Mouse (Mus musculus) heart, embryonic 13.5 days (tissue): ENCODE measurements at regions not wholly inside any gene's neighbourhood (a gene's known extent, or its start where the extent isn't known, plus 50 kb on each side); places are given as distances from the start of the nearest gene placed in this dataset. TPM values are rescaled to one million over a fixed set of nuclear protein-coding genes. Genes with fewer than 3 reads are reported as not detected.

Source experiments
- ATAC-seq: fragments of 200-750 bp; cut with Nextera tagmentation; 2 replicates; pipeline ENCODE4 v1.8.0; 2017; ENCODE audit warnings: moderate TSS enrichment; ENCODE audit not compliant: insufficient number of reproducible peaks, low FRiP score, low TSS enrichment; ENCODE audit errors: extremely low read depth
- H3K27ac ChIP-seq: fragments of 300-500 bp; sonication (generic); replicated peaks from 2 replicates; pipeline ENCODE4 v1.5.1; 2015; ENCODE audit warnings: moderate library complexity, mild to moderate bottlenecking, inconsistent platforms
- H3K27me3 ChIP-seq: fragments of 300-500 bp; sonication (generic); replicated peaks from 2 replicates; pipeline ENCODE4 v1.6.1; 2015; ENCODE audit warnings: mild to moderate bottlenecking, inconsistent platforms
- H3K36me3 ChIP-seq: fragments of 300-500 bp; sonication (generic); 2 replicates; pipeline ENCODE4 v1.6.1; 2015; ENCODE audit warnings: mild to moderate bottlenecking, inconsistent platforms
- H3K4me1 ChIP-seq: fragments of 300-500 bp; sonication (generic); 2 replicates; pipeline ENCODE4 v1.6.1; 2015; ENCODE audit warnings: inconsistent platforms
- H3K4me2 ChIP-seq: fragments of 300-500 bp; sonication (generic); 2 replicates; pipeline ENCODE4 v1.6.1; 2015; ENCODE audit warnings: inconsistent platforms, mild to moderate bottlenecking, moderate library complexity
- H3K4me3 ChIP-seq: fragments of 300-500 bp; sonication (generic); 2 replicates; pipeline ENCODE4 v1.5.1; 2015; ENCODE audit warnings: moderate library complexity, mild to moderate bottlenecking, inconsistent platforms
- H3K9ac ChIP-seq: fragments of 300-500 bp; sonication (generic); 2 replicates; pipeline ENCODE4 v1.6.1; 2015; ENCODE audit warnings: inconsistent platforms, mild to moderate bottlenecking, moderate library complexity
- H3K9me3 ChIP-seq: fragments of 300-500 bp; sonication (generic); 2 replicates; pipeline ENCODE4 v1.6.1; 2016; ENCODE audit warnings: inconsistent platforms
- WGBS: fragments of 180-500 bp; shearing (Covaris S2); methylation state at CpG from one replicate; pipeline ENCODE4 v1.1.7; 2015; ENCODE audit warnings: mixed read lengths; 5-methylcytosine and 5-hydroxymethylcytosine counted together
- microRNA-seq: library from miRNA; unstranded; fragments of <30 nt; microRNA quantifications from one replicate; pipeline ENCODE4, GENCODE M21; 2016

- H3K27ac ChIP-seq: no peak overlapping the region
- H3K4me2 ChIP-seq: no peak overlapping the region
- H3K9me3 ChIP-seq: no peaks in the 10 kb centered on the region
- H3K27me3 ChIP-seq: no peaks in the 10 kb centered on the region
- no peak for ATAC-seq
- no peak overlapping the region for H3K9ac ChIP-seq
- H3K4me3 ChIP-seq: no peak overlapping the region
- H3K4me1 ChIP-seq: no peaks in the 10 kb centered on the region
- no peaks in the 10 kb centered on the region for H3K36me3 ChIP-seq
- WGBS: 69% methylated on average over 5 of the region's 5 CpGs
Observed at GRCm38 (mm10) chr4:103521870-103522609, 97.1 kb upstream of the Dab1 start.

DNA sequence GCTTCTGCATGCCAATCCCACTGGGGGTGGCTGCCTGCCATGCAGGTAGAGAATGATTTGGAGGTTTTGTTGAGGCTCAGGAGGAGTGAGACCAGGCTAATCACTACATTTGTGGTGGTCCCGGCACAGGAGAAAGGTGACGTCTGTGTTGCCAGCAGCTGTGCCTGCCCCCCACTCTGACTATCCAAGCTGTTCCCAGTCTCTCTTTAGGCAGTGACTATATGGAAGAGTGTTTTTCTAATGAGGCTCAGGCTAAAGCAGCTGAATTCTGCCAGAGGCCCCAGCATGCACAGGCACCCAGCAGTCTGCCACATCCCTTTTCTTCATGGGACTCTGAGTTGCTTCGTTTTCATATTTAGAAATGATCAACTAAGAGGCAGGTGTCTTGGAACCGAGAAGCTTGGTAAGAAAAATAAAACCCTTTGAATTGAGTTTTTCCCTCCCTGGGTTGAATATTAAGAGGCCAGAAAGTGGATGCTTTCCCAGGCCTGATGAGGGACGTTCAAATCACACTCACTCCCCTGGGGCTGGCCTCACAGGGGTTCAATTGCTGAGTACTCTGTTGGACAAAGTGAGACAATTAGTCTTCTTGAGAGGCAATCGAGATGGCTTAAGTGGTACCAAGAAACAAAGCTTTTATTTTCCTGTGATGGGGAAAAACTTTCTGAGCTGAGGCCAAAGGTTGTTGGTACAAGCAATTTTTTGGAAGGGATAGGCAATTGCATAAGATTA is 82.5 kb upstream of the Dab1 start:
- Histone ChIP-seq H3K4me1 (no peaks in the 10 kb centered on the region), H3K9ac (no peak overlapping the region), H3K36me3 (no peaks in the 10 kb centered on the region), H3K9me3 (no peaks in the 10 kb centered on the region), H3K4me3 (no peak overlapping the region), H3K4me2 (no peak overlapping the region), H3K27ac (no peak overlapping the region), H3K27me3 (no peaks in the 10 kb centered on the region)
- ATAC-seq: no peak
- 64% methylated on average over 6 of the region's 6 CpGs for WGBS

GRCm38 (mm10) chr4:103540960-103541359 is 78.2 kb upstream of the Dab1 start:
- Histone ChIP-seq H3K27me3 (no peaks in the 10 kb centered on the region), H3K9ac (no peak overlapping the region), H3K27ac (no peak overlapping the region), H3K4me2 (no peak overlapping the region), H3K36me3 (no peaks in the 10 kb centered on the region), H3K9me3 (no peaks in the 10 kb centered on the region), H3K4me3 (no peak overlapping the region), H3K4me1 (no peaks in the 10 kb centered on the region)
- WGBS: 48% methylated on average over 3 of the region's 3 CpGs
- no peak for ATAC-seq

GRCm38 (mm10) chr4:103547297-103547696 is 71.9 kb upstream of the Dab1 start:
- Histone ChIP-seq H3K4me2 (no peak overlapping the region), H3K4me1 (no peaks in the 10 kb centered on the region), H3K36me3 (no peaks in the 10 kb centered on the region), H3K27ac (no peak overlapping the region), H3K9me3 (no peaks in the 10 kb centered on the region), H3K4me3 (no peak overlapping the region), H3K9ac (no peak overlapping the region), H3K27me3 (no peaks in the 10 kb centered on the region)
- ATAC-seq: no peak

- Histone ChIP-seq H3K9me3 (no peaks in the 10 kb centered on the region), H3K4me2 (no peak overlapping the region), H3K27me3 (no peaks in the 10 kb centered on the region), H3K27ac (no peak overlapping the region), H3K4me3 (no peak overlapping the region), H3K9ac (no peak overlapping the region), H3K36me3 (no peaks in the 10 kb centered on the region), H3K4me1 (no peaks in the 10 kb centered on the region)
- WGBS: 84% methylated on average over 3 of the region's 3 CpGs
- ATAC-seq: no peak
Observed at GRCm38 (mm10) chr4:103552476-103552875, 66.7 kb upstream of the Dab1 start.

DNA sequence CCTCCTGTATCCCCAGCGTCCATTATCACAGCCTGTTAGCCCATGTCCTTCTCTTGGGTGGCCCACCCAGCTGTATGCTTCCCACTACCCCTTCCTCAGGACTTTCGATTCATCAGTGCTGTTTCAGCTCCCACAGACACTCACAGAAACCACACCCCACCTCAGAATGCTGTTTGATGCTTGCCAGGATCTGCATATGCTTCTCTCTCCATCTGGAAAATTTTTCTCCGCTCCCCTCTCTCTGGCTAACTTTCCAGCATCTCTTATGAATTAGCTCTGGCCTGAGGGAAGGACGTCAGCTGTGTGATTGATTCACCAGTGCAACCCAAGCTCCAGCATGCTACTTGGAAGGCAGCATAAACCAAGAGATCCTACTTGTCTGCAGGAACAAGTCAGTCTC is 66.0 kb upstream of the Dab1 start:
- Histone ChIP-seq H3K36me3 (no peaks in the 10 kb centered on the region), H3K4me1 (no peaks in the 10 kb centered on the region), H3K27me3 (no peaks in the 10 kb centered on the region), H3K4me3 (no peak overlapping the region), H3K9me3 (no peaks in the 10 kb centered on the region), H3K27ac (no peak overlapping the region), H3K9ac (no peak overlapping the region), H3K4me2 (no peak overlapping the region)
- no peak for ATAC-seq
- WGBS: 71% methylated on average over 4 of the region's 4 CpGs

GRCm38 (mm10) chr4:103554597-103554996 is 64.6 kb upstream of the Dab1 start:
- no peaks in the 10 kb centered on the region for H3K4me1 ChIP-seq
- no peak overlapping the region for H3K4me2 ChIP-seq
- H3K9me3 ChIP-seq: no peaks in the 10 kb centered on the region
- no peak overlapping the region for H3K27ac ChIP-seq
- no peaks in the 10 kb centered on the region for H3K36me3 ChIP-seq
- H3K9ac ChIP-seq: no peak overlapping the region
- H3K27me3 ChIP-seq: no peaks in the 10 kb centered on the region
- WGBS: 68% methylated on average over 4 of the region's 4 CpGs
- ATAC-seq: no peak
- no peak overlapping the region for H3K4me3 ChIP-seq

Small RNA genes lying in the stretch of these regions (microRNA-seq; reads per million reads assigned to microRNA genes)
- gene Gm23064: not detected
